In genomic region chr10:80245600-80245999, GRCm38 (mm10) we compare ENCODE assay signal across 9 mouse cellular contexts. TPM values are rescaled to one million over a fixed set of nuclear protein-coding genes. Genes with fewer than 3 reads are reported as not detected.
A peak's percentile ranks its signal among the peaks of the same experiment; 100 is the strongest.
DNase-seq lines count a peak whose midpoint lies in the region; ATAC-seq lines count a peak whose summit lies in the region.
"Had no signal": no experiment of that assay in that cellular context is flagged by ENCODE, and none has a peak within 500 bp of the region (broad histone marks: within the 10 kb centered on the region; RNA-seq: fewer than 3 reads in every experiment).

No protein-coding gene starts in this region.

- no peaks in the 10 kb centered on the region for H3K9me3 ChIP-seq in forebrain, embryonic 16.5 days (ENCODE audit: control insufficient read depth, low read length)
- H3K9me3 ChIP-seq in hindbrain, embryonic 10.5 days: no peaks in the 10 kb centered on the region
- H3K9me3 ChIP-seq: limb, embryonic 15.5 days had no signal

- no peak overlapping the region for H3K4me2 ChIP-seq in forebrain, embryonic 16.5 days (ENCODE audit: low read length)
- H3K4me2 ChIP-seq: limb, embryonic 15.5 days had no signal

- H3K4me3 ChIP-seq in forebrain, embryonic 16.5 days (replicated peaks; ENCODE audit: low read length): no peak overlapping the region
- no peak overlapping the region for H3K4me3 ChIP-seq in hindbrain, embryonic 10.5 days
- H3K4me3 ChIP-seq: limb, embryonic 15.5 days had no signal

- DNase-seq in Muller cell, postnatal 12 days (ENCODE audit: inconsistent ontology term): peak; percentile 63
- DNase-seq in cerebellum, adult 11-12 months: peak; percentile 81
- peak; percentile 81 for DNase-seq in hindbrain, embryonic 10.5 days (ENCODE audit: low spot score)
- DNase-seq in layer of hippocampus, adult 9-11 months: peak; percentile 75
- DNase-seq in lung, postnatal 36 days: peak; percentile 93
- DNase-seq in retina, postnatal 7 days (ENCODE audit: low read depth, low spot score): peak; percentile 85
- peak; percentile 66 to 84 for DNase-seq in urinary bladder, postnatal 4 days (ENCODE audit: low spot score in 2 of 2)

- 0 out of 2 replicates have a peak overlapping the region, but pooled peaks have one; percentile 0 for H3K9ac ChIP-seq in forebrain, embryonic 16.5 days (replicated peaks; ENCODE audit: low read depth, low read length)
- H3K9ac ChIP-seq: limb, embryonic 15.5 days had no signal

- ATAC-seq in forebrain, embryonic 16.5 days: 0 out of 2 replicates have a peak, but pooled peaks have one; percentile 16

- peaks cover 19% of the 10 kb centered on the region for H3K36me3 ChIP-seq in forebrain, embryonic 16.5 days (ENCODE audit: control insufficient read depth, insufficient read depth)
- peaks cover 42% of the 10 kb centered on the region for H3K36me3 ChIP-seq in hindbrain, embryonic 10.5 days

- 7% methylated on average over 4 of the region's 4 CpGs for WGBS in forebrain, embryonic 16.5 days
- 3% methylated on average over 4 of the region's 4 CpGs for WGBS in hindbrain, embryonic 10.5 days

- 0 out of 2 replicates have a peak overlapping the region, but pooled peaks have one; percentile 17 for H3K27ac ChIP-seq in forebrain, embryonic 16.5 days (ENCODE audit: low read length)
- H3K27ac ChIP-seq in hindbrain, embryonic 10.5 days: peak overlapping the region; percentile 76
- H3K27ac ChIP-seq: limb, embryonic 15.5 days had no signal

- H3K4me1 ChIP-seq in forebrain, embryonic 16.5 days (replicated peaks; ENCODE audit: control insufficient read depth, insufficient read depth, low read length): peaks cover 23% of the 10 kb centered on the region
- H3K4me1 ChIP-seq in hindbrain, embryonic 10.5 days (replicated peaks): peaks cover 31% of the 10 kb centered on the region

- H3K27me3 ChIP-seq in forebrain, embryonic 16.5 days (replicated peaks; ENCODE audit: control insufficient read depth, insufficient read depth, low read length): no peaks in the 10 kb centered on the region
- H3K27me3 ChIP-seq in hindbrain, embryonic 10.5 days (ENCODE audit: insufficient read depth, poor library complexity, severe bottlenecking): no peaks in the 10 kb centered on the region
- H3K27me3 ChIP-seq: limb, embryonic 15.5 days had no signal

RNA-seq across cellular contexts. Expression of gene Ndufs7, which starts 3.3 kb away (rescaled TPM):
- polyA plus RNA-seq in forebrain, embryonic 16.5 days (2015; fragmentation: Nextera tagmentation; extraction: Ambion mirVana): 236 and 272 TPM in 2 replicates
- 303 and 313 TPM in 2 replicates for polyA plus RNA-seq in hindbrain, embryonic 10.5 days (2016; fragmentation: Nextera tagmentation; extraction: Ambion mirVana)

RNA-seq across cellular contexts. Expression of gene Gamt, which starts 15.2 kb away (rescaled TPM):
- polyA plus RNA-seq in forebrain, embryonic 16.5 days (2015; fragmentation: Nextera tagmentation; extraction: Ambion mirVana): 22.7 and 24.6 TPM in 2 replicates
- 38.3 and 45.1 TPM in 2 replicates for polyA plus RNA-seq in hindbrain, embryonic 10.5 days (2016; fragmentation: Nextera tagmentation; extraction: Ambion mirVana)

RNA-seq across cellular contexts. Expression of gene Dazap1, which starts 15.7 kb away (rescaled TPM):
- 61.3 and 61.8 TPM in 2 replicates for polyA plus RNA-seq in forebrain, embryonic 16.5 days (2015; fragmentation: Nextera tagmentation; extraction: Ambion mirVana)
- polyA plus RNA-seq in hindbrain, embryonic 10.5 days (2016; fragmentation: Nextera tagmentation; extraction: Ambion mirVana): 51.0 and 51.2 TPM in 2 replicates

RNA-seq across cellular contexts. Expression of gene Mum1, which starts 19.4 kb away (rescaled TPM):
- polyA plus RNA-seq in forebrain, embryonic 16.5 days (2015; fragmentation: Nextera tagmentation; extraction: Ambion mirVana): 49.0 and 55.4 TPM in 2 replicates
- polyA plus RNA-seq in hindbrain, embryonic 10.5 days (2016; fragmentation: Nextera tagmentation; extraction: Ambion mirVana): 63.6 and 102 TPM in 2 replicates

RNA-seq across cellular contexts. Expression of gene Rps15, which starts 46.7 kb away (rescaled TPM):
- 531 and 538 TPM in 2 replicates for polyA plus RNA-seq in forebrain, embryonic 16.5 days (2015; fragmentation: Nextera tagmentation; extraction: Ambion mirVana)
- polyA plus RNA-seq in hindbrain, embryonic 10.5 days (2016; fragmentation: Nextera tagmentation; extraction: Ambion mirVana): 971 and 1,039 TPM in 2 replicates
